Mouse (Mus musculus): Measurements from ENCODE around the gene Ctdsp2. TPM values are rescaled to one million over a fixed set of nuclear protein-coding genes. Genes with fewer than 3 reads are reported as not detected.

The Ctdsp2 gene
- 119 and 121 TPM in 2 replicates for polyA plus RNA-seq (2012; rRNA removed)

GRCm38 (mm10) chr10:126978277-126978994 lies at the start of gene Ctdsp2:
Gene Ctdsp2 (plus strand): TSS chr10:126978717.
- peak; percentile 67 for DNase-seq (ENCODE audit: low read depth)

- no peak for DNase-seq (ENCODE audit: low read depth)
Observed at GRCm38 (mm10) chr10:126928819-126929206, 49.7 kb upstream of the Ctdsp2 start.

GRCm38 (mm10) chr10:126929543-126929942 lies 49.0 kb upstream of the Ctdsp2 start:
- no peak for DNase-seq (ENCODE audit: low read depth)

GRCm38 (mm10) chr10:126930270-126931121 lies 48.0 kb upstream of the Ctdsp2 start:
- no peak for DNase-seq (ENCODE audit: low read depth)

GRCm38 (mm10) chr10:126931123-126931759 lies 47.3 kb upstream of the Ctdsp2 start:
- no peak for DNase-seq (ENCODE audit: low read depth)

DNA sequence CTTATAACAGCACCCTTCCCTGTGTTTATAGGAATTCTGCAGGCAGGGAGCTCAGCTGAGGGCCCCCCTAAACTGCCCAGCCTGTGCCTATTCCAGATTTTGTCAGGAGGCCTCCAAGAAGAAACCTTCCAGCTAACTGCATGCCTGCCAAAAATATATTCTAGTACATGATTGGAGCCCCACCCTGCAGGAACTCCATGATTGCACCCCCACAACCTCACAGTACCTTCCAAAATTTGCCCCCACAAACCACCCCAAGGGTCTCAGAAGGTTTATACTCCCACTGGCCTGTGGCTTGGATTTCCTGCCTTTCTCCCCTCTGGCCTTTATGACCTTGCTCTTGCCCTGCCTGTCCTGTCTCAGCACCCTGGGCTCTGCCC lies 46.8 kb upstream of the Ctdsp2 start:
- no peak for DNase-seq (ENCODE audit: low read depth)

DNA sequence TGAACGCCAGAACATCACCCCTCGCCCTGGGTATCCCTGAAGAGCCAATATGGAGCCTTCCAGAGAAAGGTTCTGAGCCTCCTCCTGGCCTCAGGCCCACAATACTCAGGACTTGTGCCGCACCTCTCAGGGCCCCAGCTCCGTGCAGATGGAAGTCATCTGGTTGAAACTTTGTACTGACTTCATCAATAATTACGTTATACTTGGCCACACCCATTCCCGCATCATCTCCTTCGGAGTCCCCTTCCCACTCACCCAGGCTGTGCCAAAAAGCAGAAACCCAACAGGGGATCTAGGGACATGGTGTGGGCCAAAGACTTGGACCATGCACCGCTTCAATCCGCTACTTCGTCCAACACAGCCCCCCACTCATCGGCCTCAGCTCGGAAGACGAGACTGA lies 44.0 kb upstream of the Ctdsp2 start:
- no peak for DNase-seq (ENCODE audit: low read depth)

DNA sequence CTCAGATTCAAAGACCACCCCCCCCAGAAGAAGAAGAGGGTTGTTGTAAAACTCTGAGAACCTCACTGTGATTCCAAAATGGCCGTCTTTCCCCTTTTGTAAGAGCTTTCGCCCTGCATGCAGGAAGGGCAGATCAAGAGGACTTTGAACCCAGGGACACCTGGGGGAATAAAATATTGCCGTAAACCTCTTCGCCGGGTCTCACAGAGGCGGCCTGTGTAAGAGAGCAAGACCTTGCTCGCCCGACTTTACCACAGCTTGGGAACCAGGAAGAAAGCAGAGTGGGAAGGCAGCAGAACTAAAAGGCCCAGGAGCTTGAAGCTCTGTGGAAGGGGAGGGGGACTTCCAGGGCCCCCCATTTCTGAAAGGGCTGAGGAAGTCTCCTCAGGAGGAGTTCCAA lies 43.4 kb upstream of the Ctdsp2 start:
- no peak for DNase-seq (ENCODE audit: low read depth)

GRCm38 (mm10) chr10:126935556-126936381 lies 42.7 kb upstream of the Ctdsp2 start:
- no peak for DNase-seq (ENCODE audit: low read depth)

DNA sequence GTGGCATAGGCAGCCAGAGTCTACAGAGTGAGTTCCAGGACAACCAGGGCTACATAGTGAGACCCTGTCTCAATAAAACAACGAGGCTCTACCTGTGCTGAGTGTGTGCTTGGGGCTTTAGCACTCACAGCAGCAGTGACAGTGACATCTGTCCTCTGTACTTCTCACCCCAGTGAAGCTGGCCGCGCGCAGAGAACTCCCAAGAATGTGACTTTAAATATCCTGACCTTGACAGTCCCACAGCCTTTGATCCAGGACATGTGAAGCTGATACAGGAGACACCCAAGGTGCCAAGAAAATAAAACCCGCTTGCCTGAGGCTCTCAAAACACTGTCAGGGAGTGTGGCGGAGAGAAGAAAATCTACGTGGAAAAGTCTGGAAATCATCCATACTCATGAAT lies 37.6 kb upstream of the Ctdsp2 start:
- no peak for DNase-seq (ENCODE audit: low read depth)

DNA sequence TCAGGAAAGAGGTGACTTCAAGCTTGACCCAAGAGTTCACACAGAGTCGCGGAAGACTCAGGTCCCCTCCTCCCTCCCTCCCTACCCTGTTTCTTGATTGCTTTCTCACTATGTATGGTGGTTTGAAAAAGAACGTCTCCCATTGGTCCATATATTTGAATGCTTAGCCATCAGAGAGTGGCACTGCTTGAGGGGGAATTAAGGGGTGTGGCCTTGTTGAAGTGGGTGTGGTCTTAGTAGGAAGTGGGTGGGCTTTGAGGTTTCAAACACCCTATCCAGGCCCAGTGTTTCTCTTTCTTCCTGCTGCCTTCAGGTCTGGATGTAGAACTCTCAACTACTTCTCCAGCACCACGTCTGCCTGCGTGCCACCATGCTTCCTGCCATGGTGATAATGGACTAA lies 33.0 kb upstream of the Ctdsp2 start:
- no peak for DNase-seq (ENCODE audit: low read depth)

- no peak for DNase-seq (ENCODE audit: low read depth)
Observed at GRCm38 (mm10) chr10:126949824-126950223, 28.7 kb upstream of the Ctdsp2 start.

DNA sequence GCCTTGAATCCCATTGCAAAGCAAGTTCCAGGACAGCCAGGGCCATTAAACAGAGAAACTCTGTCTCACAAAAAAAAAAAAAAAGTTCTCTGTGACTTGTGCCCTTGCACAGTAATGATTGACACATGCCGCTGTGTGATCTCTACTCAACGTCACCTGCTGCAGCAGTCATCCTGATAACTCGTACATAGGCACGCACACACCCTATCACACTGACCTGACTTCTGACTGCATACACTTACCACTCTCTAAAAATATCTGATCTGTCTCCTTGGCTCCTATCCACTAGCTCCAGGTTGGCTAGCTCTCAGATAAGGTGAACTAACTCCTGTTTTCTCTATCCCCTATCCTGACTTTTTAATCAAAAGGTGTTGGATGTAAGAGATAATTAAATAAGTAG lies 27.9 kb upstream of the Ctdsp2 start:
- no peak for DNase-seq (ENCODE audit: low read depth)

GRCm38 (mm10) chr10:126952375-126952774 lies 26.1 kb upstream of the Ctdsp2 start:
- DNase-seq (ENCODE audit: low read depth): no peak

GRCm38 (mm10) chr10:126953029-126953471 lies 25.5 kb upstream of the Ctdsp2 start:
- no peak for DNase-seq (ENCODE audit: low read depth)

- no peak for DNase-seq (ENCODE audit: low read depth)
Observed at GRCm38 (mm10) chr10:126956692-126957358, 21.7 kb upstream of the Ctdsp2 start.

GRCm38 (mm10) chr10:126957359-126958107 lies 21.0 kb upstream of the Ctdsp2 start:
- DNase-seq (ENCODE audit: low read depth): peak; percentile 19

DNA sequence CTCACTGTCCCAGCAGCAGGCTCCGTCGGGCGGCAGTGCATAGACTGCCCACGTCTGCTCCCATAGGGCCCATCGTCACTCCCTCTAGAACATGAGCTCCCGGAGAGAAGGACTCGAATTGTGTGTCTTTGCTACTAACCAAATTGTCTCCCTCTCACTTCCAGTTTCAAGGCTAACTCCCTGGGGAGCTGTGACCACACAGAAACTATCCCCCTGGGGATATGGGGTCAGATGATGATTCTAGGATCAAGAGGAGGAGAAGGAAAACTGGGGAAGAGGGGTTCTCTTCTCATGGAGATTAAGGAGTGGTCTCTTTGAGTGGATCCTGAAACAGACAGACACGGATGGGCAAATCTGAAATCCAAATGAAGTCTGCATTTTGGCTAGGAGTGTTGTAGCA lies 18.0 kb upstream of the Ctdsp2 start:
- no peak for DNase-seq (ENCODE audit: low read depth)

DNA sequence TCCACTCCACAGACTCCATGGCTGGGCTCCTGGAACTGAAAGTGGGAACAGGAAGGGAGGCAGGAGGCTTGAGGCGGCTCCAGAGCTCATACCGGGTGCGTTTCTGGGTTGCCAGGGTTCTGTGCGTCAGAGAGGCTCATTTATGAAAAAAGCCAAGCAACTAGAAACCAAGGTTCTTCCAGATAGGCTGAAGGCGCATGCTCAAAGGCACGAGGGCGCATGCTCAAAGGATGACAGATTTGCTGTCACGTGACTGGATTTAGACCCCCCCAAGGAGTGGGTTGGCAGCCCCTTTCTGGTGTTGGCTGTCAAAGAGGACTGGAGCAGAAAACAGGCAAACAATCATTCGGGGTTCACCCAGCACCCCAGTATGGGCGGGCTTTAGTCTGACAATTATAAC lies 16.8 kb upstream of the Ctdsp2 start:
- no peak for DNase-seq (ENCODE audit: low read depth)

- no peak for DNase-seq (ENCODE audit: low read depth)
Observed at GRCm38 (mm10) chr10:126962271-126962965, 16.1 kb upstream of the Ctdsp2 start.
